Mouse (Mus musculus) limb, embryonic 12.5 days (tissue): ENCODE data around the gene Ccdc65. TPM values are rescaled to one million over a fixed set of nuclear protein-coding genes. Genes with fewer than 3 reads are reported as not detected.
A peak's percentile ranks its signal among the peaks of the same experiment; 100 is the strongest.

Experiments used
- ATAC-seq: fragments of 200-750 bp; cut with Nextera tagmentation; 2 replicates; pipeline ENCODE4 v1.8.0; 2017; ENCODE audit warnings: low read depth, moderate TSS enrichment; ENCODE audit not compliant: insufficient number of reproducible peaks, insufficient read depth, low FRiP score, low TSS enrichment
- H3K27ac ChIP-seq: fragments of 300-500 bp; sonication (generic); 2 replicates; pipeline ENCODE4 v1.5.1; 2016; ENCODE audit warnings: mild to moderate bottlenecking, moderate library complexity
- H3K27me3 ChIP-seq: fragments of 300-500 bp; sonication (generic); 2 replicates; pipeline ENCODE4 v1.6.1; 2016; ENCODE audit warnings: mild to moderate bottlenecking, moderate library complexity
- H3K36me3 ChIP-seq: fragments of 300-500 bp; sonication (generic); 2 replicates; pipeline ENCODE4 v1.6.1; 2016; ENCODE audit warnings: mild to moderate bottlenecking, moderate library complexity
- H3K4me1 ChIP-seq: fragments of 300-500 bp; sonication (generic); replicated peaks from 2 replicates; pipeline ENCODE4 v1.6.1; 2016
- H3K4me2 ChIP-seq: fragments of 300-500 bp; sonication (generic); 2 replicates; pipeline ENCODE4 v1.6.1; 2016; ENCODE audit warnings: mild to moderate bottlenecking, moderate library complexity
- H3K4me3 ChIP-seq: fragments of 300-500 bp; sonication (generic); replicated peaks from 2 replicates; pipeline ENCODE4 v1.5.1; 2016; ENCODE audit warnings: mild to moderate bottlenecking
- H3K9ac ChIP-seq: fragments of 300-500 bp; sonication (generic); replicated peaks from 2 replicates; pipeline ENCODE4 v1.6.1; 2016; ENCODE audit warnings: mild to moderate bottlenecking, moderate library complexity
- H3K9me3 ChIP-seq: fragments of 300-500 bp; sonication (generic); 2 replicates; pipeline ENCODE4 v1.6.1; 2016; ENCODE audit warnings: mild to moderate bottlenecking, moderate library complexity
- WGBS: fragments of 180-500 bp; shearing (Covaris S2); methylation state at CpG from one replicate; pipeline ENCODE4 v1.1.7; 2016; 5-methylcytosine and 5-hydroxymethylcytosine counted together
- polyA plus RNA-seq: library from polyadenylated mRNA; unstranded; fragments of >200 nt; fragmentation: Nextera tagmentation; extraction: Ambion mirVana; gene quantifications from 2 replicates; pipeline ENCODE4 v1.2.1, GENCODE M21; 2016

The Ccdc65 gene
- polyA plus RNA-seq, 1 experiment from 2014 or later = 0.70 TPM

DNA sequence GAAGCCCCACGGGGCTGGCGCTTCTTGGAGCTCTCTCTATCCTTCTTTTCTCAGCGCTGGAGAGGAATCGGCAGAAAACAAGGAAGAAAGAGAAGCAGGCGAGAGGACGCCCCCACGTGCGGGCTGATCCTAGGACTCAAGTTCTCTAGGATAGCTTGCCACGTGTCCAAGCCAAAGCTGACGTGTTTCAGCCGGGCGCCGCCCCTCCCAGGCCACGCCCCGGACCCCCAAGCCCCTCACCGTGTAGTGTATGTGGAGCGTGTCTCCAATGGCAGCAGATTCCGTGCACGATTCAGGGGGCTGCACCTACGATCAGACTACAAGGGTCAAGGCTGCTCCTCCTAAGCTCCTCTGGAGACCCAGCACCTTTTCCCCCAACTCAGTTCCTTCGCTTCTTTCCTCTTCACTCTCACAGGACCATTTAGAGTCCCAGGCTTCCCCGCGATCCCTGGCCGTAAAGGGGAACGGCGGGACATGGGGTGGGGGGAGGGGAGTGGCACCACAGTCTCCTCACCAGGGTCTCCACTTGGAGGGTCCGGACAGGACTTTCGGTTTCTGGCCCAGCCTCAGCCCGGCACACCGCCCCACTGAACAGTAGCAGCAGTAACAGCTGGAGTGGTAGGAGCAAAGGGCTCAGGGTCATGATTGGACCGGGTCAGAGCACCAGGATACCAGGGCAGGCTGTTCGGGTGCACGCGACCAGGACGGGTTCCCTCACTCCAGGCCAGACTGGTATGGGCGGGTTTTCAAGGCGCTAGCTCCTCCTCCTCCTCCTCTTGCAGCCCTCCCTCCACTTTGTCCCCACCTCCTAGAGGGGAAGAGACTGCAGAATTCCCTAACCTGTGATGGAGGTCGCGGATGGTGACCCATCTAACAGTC, 19.7 kb downstream of the Ccdc65 start, which contains the start of gene Fkbp11:
Gene Fkbp11 (minus strand): TSS at position 756 of the 879 bp plus-strand sequence.
- Histone ChIP-seq H3K9ac (peak within 1 kb of the TSS; percentile 65), H3K4me1 (peaks cover 41% of the 10 kb centered on the region), H3K4me3 (peak within 1 kb of the TSS; percentile 57), H3K36me3 (no peaks in the 10 kb centered on the region), H3K9me3 (no peaks in the 10 kb centered on the region), H3K27me3 (peaks cover 7% of the 10 kb centered on the region), H3K4me2 (peak within 1 kb of the TSS; percentile 96), H3K27ac (peak within 1 kb of the TSS; percentile 18; the same call in 1 of the 2 replicates)
- ATAC-seq = peak; percentile 81
- under 1% methylated on average over 39 of the region's 39 CpGs for WGBS

DNA sequence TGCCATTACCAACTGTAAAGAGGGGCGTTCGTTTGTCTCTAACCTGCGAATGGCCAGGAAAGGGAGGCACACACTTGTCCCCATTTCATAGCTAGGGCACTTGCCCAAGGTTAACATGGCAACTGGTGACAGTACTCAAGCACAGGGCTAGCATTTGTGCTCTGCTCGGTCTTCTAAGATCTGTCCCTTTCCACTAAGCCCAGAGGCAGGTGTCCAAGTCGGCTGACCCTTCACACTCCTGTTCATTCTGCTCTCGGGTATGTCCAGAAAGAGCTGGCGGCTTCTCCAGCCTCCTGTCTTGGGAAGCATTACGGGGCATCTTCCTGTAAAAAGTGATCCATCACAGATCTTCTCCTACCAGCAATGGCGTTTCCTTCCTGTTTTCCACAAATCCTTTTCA, 20.4 kb downstream of the Ccdc65 start:
- peak overlapping the region; percentile 65; the same call in 1 of the 2 replicates for H3K9ac ChIP-seq
- H3K36me3 ChIP-seq = no peaks in the 10 kb centered on the region
- H3K4me1 ChIP-seq = peaks cover 35% of the 10 kb centered on the region
- H3K27me3 ChIP-seq = peaks cover 7% of the 10 kb centered on the region
- no peak overlapping the region for H3K27ac ChIP-seq
- H3K4me2 ChIP-seq = peak overlapping the region; percentile 96
- no peaks in the 10 kb centered on the region for H3K9me3 ChIP-seq
- no peak for ATAC-seq
- peak overlapping the region; percentile 57 for H3K4me3 ChIP-seq
- WGBS = 40% methylated on average over 9 of the region's 9 CpGs

DNA sequence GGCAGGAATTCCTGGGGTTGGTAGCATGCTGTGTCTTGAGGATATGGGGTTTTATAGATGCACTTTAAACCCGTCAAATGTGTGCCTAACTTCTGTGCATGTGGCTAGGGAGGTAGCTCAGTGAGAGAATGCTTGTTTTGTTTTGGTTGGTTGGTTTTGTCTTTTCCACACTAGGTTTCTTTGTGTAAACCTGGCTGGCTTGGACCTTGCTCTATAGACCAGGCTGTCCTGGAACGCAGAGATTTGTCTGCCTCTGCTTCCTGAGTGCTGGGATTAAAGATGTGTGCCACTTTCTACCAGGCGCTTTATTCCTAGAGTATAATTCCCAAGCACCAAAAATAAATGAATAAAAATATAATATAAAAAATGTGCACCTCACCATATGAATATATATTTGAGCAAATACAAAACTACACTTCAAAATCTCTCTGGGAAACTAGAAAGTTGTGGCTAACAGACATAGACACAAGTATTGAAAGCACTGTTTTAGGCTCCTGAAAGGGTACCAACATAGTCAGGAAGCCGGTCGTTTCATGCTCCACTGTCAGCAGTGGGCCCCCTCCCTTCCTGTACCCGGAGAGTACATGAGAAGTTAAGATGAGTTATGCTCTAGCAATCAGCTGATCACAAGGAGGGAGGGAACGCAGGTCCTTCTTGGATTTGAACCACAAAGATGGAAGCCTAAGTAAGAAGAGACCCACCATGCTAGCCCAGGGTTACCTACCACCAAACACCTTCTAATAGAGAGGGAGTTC, 22.0 kb downstream of the Ccdc65 start:
- Histone ChIP-seq H3K9ac (no peak overlapping the region), H3K27me3 (peaks cover 7% of the 10 kb centered on the region), H3K4me3 (no peak overlapping the region), H3K36me3 (peaks cover under 1% of the 10 kb centered on the region), H3K27ac (no peak overlapping the region), H3K4me2 (no peak overlapping the region), H3K9me3 (no peaks in the 10 kb centered on the region), H3K4me1 (peaks cover 21% of the 10 kb centered on the region)
- no peak for ATAC-seq
- WGBS = 67% methylated on average over 7 of the region's 7 CpGs

DNA sequence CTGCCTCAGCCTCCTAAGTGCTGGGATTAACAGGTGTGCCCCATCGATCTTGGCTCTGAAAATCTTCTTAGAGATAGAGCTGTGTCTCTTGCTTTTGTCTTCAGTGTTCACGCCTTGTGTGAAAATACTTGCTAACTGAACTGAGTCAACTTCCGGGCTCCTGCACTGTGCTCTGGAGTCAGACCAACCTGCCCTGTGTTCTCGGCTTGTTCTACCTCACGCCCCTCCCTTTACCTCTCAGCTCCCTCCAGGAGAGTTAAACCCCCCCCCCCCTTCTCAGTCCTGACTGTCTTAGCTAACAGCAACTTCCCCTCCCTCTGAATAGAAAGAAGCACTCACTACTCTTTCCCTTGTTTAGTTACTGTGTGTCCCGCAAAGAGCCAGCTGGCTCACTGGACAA, 22.8 kb downstream of the Ccdc65 start:
- no peak overlapping the region for H3K9ac ChIP-seq
- H3K4me2 ChIP-seq = no peak overlapping the region
- H3K27ac ChIP-seq = no peak overlapping the region
- 83% methylated on average over 6 of the region's 6 CpGs for WGBS
- no peak for ATAC-seq
- H3K36me3 ChIP-seq = peaks cover 7% of the 10 kb centered on the region
- peaks cover 21% of the 10 kb centered on the region for H3K4me1 ChIP-seq
- no peaks in the 10 kb centered on the region for H3K9me3 ChIP-seq
- H3K27me3 ChIP-seq = peaks cover 7% of the 10 kb centered on the region
- H3K4me3 ChIP-seq = no peak overlapping the region

DNA sequence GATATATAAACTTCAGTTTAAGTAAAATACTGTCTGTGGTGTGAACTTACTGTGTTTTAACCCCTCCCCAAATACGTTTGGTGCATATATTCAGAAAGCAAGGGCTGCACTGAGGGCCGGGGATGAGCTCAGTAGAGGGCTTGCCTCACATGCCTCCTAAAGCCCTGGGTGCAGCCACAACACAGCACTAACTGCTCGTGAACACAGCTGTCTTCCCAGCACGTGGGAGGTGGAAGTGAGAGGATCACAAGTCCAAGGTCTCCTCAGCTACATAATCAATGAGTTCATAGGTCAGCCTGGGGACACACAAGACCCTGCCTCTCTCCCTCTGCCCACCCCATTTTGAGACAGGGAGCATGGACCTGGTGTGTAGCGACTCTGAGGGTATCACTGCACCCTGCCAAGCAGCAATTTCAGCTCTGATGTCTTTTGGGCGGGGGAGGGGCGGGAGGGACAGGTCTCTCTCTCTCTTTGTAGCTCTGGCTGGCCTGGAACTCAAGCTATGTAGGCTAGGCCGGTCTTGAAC, 24.1 kb downstream of the Ccdc65 start:
- Histone ChIP-seq H3K4me1 (peaks cover 14% of the 10 kb centered on the region), H3K27me3 (no peaks in the 10 kb centered on the region), H3K4me3 (no peak overlapping the region), H3K9me3 (no peaks in the 10 kb centered on the region), H3K27ac (no peak overlapping the region), H3K9ac (no peak overlapping the region), H3K36me3 (peaks cover 20% of the 10 kb centered on the region), H3K4me2 (no peak overlapping the region)
- ATAC-seq = no peak
- WGBS = 66% methylated on average over 8 of the region's 8 CpGs

DNA sequence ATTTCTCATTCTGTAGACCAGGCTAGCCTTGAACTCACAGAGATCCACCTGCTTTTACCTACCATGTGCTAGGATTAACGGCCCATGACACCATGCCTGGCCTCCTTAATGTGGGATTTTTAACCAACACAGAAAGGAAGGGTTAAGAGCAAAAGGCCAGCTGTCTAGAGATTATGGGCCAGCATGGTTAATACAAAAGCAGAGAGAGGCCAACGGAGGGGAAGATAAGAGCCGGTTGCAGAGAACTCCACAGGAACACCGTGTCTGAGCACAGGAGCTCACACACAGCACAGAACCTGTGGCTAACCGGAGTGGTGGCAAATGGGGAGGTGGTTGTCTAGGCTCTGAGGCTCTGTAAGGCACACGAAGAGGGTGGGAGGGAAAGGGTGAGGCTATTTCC, 25.4 kb downstream of the Ccdc65 start:
- peaks cover 8% of the 10 kb centered on the region for H3K4me1 ChIP-seq
- H3K4me2 ChIP-seq = no peak overlapping the region
- H3K9me3 ChIP-seq = no peaks in the 10 kb centered on the region
- no peaks in the 10 kb centered on the region for H3K27me3 ChIP-seq
- no peak overlapping the region for H3K4me3 ChIP-seq
- H3K36me3 ChIP-seq = peaks cover 33% of the 10 kb centered on the region
- no peak overlapping the region for H3K9ac ChIP-seq
- ATAC-seq = no peak
- 84% methylated on average over 6 of the region's 6 CpGs for WGBS
- H3K27ac ChIP-seq = no peak overlapping the region

DNA sequence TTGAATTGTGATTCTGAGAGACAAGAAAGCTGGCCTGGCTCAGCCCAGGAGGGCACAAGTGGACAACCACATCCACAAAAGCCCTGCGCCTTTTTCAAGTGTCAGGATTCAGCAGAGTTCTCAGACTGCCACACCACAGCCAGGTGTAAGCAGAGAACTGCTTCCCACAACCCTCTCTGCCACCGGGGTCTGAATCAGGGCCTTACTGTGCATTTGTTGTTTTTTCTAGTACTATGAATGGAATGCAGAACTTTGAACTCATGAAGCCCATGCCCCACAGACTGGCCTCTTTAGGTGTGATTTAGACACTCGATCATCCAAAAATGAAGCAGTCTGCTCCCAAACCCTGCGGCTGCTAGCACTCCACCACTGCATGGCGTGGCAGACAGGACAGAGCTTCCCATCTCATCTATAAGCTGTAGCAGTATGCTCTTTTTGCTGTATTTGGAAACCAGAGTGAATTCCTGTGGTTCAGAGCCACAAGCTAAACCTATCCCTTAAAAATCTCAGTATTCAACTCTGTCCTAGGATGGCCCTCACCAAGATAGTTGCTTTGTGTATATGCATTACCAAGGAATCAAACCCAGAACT, 26.1 kb downstream of the Ccdc65 start:
- no peaks in the 10 kb centered on the region for H3K9me3 ChIP-seq
- H3K4me3 ChIP-seq = no peak overlapping the region
- no peak overlapping the region for H3K4me2 ChIP-seq
- peaks cover 40% of the 10 kb centered on the region for H3K36me3 ChIP-seq
- 0 out of 2 replicates have a peak overlapping the region, but pooled peaks have one; percentile 50 for H3K27ac ChIP-seq
- peaks cover 2% of the 10 kb centered on the region; the same call in 1 of the 2 replicates for H3K4me1 ChIP-seq
- no peak overlapping the region for H3K9ac ChIP-seq
- 89% methylated on average over 5 of the region's 5 CpGs for WGBS
- ATAC-seq = no peak
- H3K27me3 ChIP-seq = no peaks in the 10 kb centered on the region

DNA sequence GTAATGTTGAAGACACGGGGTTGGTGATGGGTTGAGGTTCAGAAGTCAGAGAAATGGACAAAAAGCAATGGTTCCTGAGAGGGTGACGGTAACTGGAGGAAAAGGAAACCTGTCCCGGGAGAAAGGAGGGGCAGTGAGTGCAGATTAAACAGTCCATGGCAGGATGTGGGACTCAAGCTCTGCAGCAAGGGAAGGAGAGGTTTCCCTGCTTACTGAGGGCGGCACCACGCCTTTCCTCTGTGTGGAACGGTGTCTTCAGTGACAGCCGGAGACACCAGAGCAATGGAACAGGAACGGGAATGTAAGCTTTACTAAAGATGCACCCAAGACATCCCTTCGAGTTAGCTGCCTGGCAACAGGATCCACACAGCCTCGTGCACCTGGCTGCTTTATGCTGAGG, 28.5 kb downstream of the Ccdc65 start:
- H3K27ac ChIP-seq = no peak overlapping the region
- no peaks in the 10 kb centered on the region for H3K9me3 ChIP-seq
- H3K4me2 ChIP-seq = no peak overlapping the region
- no peak for ATAC-seq
- H3K4me3 ChIP-seq = no peak overlapping the region
- no peak overlapping the region for H3K9ac ChIP-seq
- no peaks in the 10 kb centered on the region for H3K27me3 ChIP-seq
- H3K36me3 ChIP-seq = peaks cover 64% of the 10 kb centered on the region
- H3K4me1 ChIP-seq = no peaks in the 10 kb centered on the region
- WGBS = 90% methylated on average over 10 of the region's 10 CpGs

DNA sequence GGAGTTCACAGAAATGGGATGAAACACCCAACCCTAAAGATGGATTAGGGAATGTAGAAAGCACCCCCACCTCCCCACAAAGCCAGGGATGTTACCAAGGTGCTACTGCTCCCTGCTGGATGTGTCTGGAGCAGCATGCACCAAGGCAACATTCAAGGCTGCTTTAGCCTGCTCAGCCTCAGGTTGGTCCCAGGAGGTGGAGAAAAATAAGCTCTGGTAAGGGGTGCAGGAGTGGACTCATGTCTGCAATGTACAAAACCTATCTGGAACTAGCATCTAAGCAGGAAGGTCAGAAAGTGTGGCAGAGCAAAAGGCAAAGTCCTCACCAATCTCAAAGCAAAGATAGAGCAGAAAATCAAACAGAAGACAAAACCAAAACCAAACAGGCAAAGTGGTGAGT, 29.9 kb downstream of the Ccdc65 start:
- Histone ChIP-seq H3K4me1 (no peaks in the 10 kb centered on the region), H3K9me3 (no peaks in the 10 kb centered on the region), H3K4me2 (no peak overlapping the region), H3K36me3 (peaks cover 78% of the 10 kb centered on the region), H3K27ac (no peak overlapping the region), H3K27me3 (no peaks in the 10 kb centered on the region), H3K4me3 (no peak overlapping the region), H3K9ac (no peak overlapping the region)
- ATAC-seq = no peak

DNA sequence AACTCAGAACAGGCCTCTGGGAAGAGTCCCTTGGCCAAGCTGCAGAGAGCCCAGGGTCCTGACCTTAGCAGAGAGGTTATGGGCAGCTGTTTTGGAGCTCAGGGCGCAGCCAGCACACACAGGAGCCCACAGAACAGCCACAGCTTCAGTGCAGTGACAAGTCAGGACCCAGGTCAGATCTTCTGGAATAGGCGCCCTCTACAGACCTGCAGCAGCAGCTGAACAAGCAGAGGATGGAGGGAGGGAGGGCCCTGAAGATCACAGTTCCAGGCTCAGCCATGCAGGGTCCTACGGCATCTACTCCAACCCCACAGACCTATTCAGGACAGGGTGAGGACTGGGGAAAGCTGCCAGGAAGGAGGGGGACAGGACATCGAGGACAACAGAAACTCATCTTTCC, 30.8 kb downstream of the Ccdc65 start:
- Histone ChIP-seq H3K4me3 (no peak overlapping the region), H3K9me3 (no peaks in the 10 kb centered on the region), H3K27me3 (no peaks in the 10 kb centered on the region), H3K9ac (no peak overlapping the region), H3K27ac (no peak overlapping the region), H3K4me2 (no peak overlapping the region), H3K4me1 (no peaks in the 10 kb centered on the region), H3K36me3 (peaks cover 86% of the 10 kb centered on the region)
- ATAC-seq = no peak
- WGBS = 63% methylated on average over 4 of the region's 4 CpGs

DNA sequence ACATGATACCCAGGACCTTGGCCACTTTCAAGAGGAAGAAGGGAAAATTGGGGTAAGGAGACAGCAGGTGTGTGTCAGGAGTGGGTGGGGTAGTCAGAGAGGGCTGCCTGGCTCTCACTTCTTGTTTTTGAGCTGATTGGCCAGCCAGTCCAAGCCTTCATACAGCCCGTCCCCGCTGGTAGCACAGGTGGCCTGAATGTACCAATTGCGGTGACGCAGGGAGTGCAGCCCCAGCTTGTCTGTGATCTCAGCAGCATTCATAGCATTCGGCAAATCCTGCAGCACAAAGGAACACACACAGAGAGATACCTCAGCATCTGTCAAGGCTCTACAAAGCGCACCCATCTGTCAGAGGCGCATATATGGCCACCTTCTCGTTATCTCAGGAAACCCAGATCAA, 32.2 kb downstream of the Ccdc65 start:
- Histone ChIP-seq H3K27me3 (no peaks in the 10 kb centered on the region), H3K4me1 (no peaks in the 10 kb centered on the region), H3K9ac (no peak overlapping the region), H3K4me3 (no peak overlapping the region), H3K36me3 (peaks cover 93% of the 10 kb centered on the region), H3K9me3 (no peaks in the 10 kb centered on the region), H3K4me2 (no peak overlapping the region), H3K27ac (no peak overlapping the region)
- 89% methylated on average over 8 of the region's 8 CpGs for WGBS
- no peak for ATAC-seq
